Mouse (Mus musculus) forebrain, embryonic 11.5 days (tissue): ENCODE measurements around the gene Caap1. TPM values are rescaled to one million over a fixed set of nuclear protein-coding genes. Genes with fewer than 3 reads are reported as not detected.

Experiments
- ATAC-seq: fragments of 200-750 bp; cut with Nextera tagmentation; replicated peaks from 2 replicates; pipeline ENCODE4 v1.8.0; 2017; ENCODE audit warnings: moderate TSS enrichment; ENCODE audit not compliant: low FRiP score
- DNase-seq: peaks from one replicate; pipeline ENCODE4 v3.0.0-alpha.2; 2017; ENCODE audit warnings: low spot score
- H3K27ac ChIP-seq: fragments of 300-500 bp; sonication (generic); 2 replicates; pipeline ENCODE4 v1.5.1; 2014; ENCODE audit warnings: low read depth, low read length
- H3K27me3 ChIP-seq: fragments of 300-500 bp; sonication (generic); 2 replicates; pipeline ENCODE4 v1.6.1; 2014; ENCODE audit warnings: mild to moderate bottlenecking, low read length, mixed read lengths; ENCODE audit not compliant: control insufficient read depth, insufficient read depth
- H3K36me3 ChIP-seq: fragments of 300-500 bp; sonication (generic); 2 replicates; pipeline ENCODE4 v1.6.1; 2014; ENCODE audit warnings: mild to moderate bottlenecking, low read length, moderate library complexity, mixed read lengths; ENCODE audit not compliant: control insufficient read depth, insufficient read depth
- H3K4me1 ChIP-seq: fragments of 300-500 bp; sonication (generic); replicated peaks from 2 replicates; pipeline ENCODE4 v1.6.1; 2014; ENCODE audit warnings: low read length, mixed read lengths; ENCODE audit not compliant: control insufficient read depth, insufficient read depth
- H3K4me2 ChIP-seq: fragments of 300-500 bp; sonication (generic); 2 replicates; pipeline ENCODE4 v1.6.1; 2014; ENCODE audit warnings: low read depth, mild to moderate bottlenecking, low read length, moderate library complexity, mixed read lengths; ENCODE audit not compliant: severe bottlenecking
- H3K4me3 ChIP-seq: fragments of 300-500 bp; sonication (generic); 2 replicates; pipeline ENCODE4 v1.5.1; 2014; ENCODE audit warnings: low read depth, low read length
- H3K9ac ChIP-seq: fragments of 300-500 bp; sonication (generic); 2 replicates; pipeline ENCODE4 v1.6.1; 2014; ENCODE audit warnings: low read length
- H3K9me3 ChIP-seq: fragments of 300-500 bp; sonication (generic); 2 replicates; pipeline ENCODE4 v1.6.1; 2016; ENCODE audit warnings: low read length, mixed read lengths; ENCODE audit not compliant: control insufficient read depth
- WGBS: fragments of 180-500 bp; shearing (Covaris S2); extraction: QIAGEN DNeasy Blood & Tissue Kit; methylation state at CpG from one replicate; pipeline ENCODE4 v1.1.7; 2014; 5-methylcytosine and 5-hydroxymethylcytosine counted together
- polyA plus RNA-seq: library from polyadenylated mRNA; unstranded; fragments of >200 nt; fragmentation: Nextera tagmentation; extraction: Ambion mirVana; gene quantifications from 2 replicates; pipeline ENCODE4 v1.2.1, GENCODE M21; 2014

The Caap1 gene
- 27.2 and 31.4 TPM in 2 replicates for polyA plus RNA-seq

GRCm38 (mm10) chr4:94556265-94557054 lies at the start of gene Caap1, which contains the start of gene Gm10306:
Gene Caap1, minus strand, starts transcription at chr4:94556796.
Gene Gm10306, plus strand, starts transcription at chr4:94556546.
- H3K9ac ChIP-seq, result peak within 1 kb of the TSS; percentile 81
- peak within 1 kb of the TSS; percentile 57; the same call in 1 of the 2 replicates for H3K27ac ChIP-seq
- no peaks in the 10 kb centered on the region for H3K27me3 ChIP-seq
- H3K9me3 ChIP-seq, result no peaks in the 10 kb centered on the region
- H3K36me3 ChIP-seq, result no peaks in the 10 kb centered on the region
- peak; percentile 97 for DNase-seq
- peak within 1 kb of the TSS; percentile 91 for H3K4me3 ChIP-seq
- 2% methylated on average over 83 of the region's 83 CpGs for WGBS
- ATAC-seq, result peak; percentile 97
- H3K4me1 ChIP-seq, result no peaks in the 10 kb centered on the region; the same call in 1 of the 2 replicates
- H3K4me2 ChIP-seq, result peak within 1 kb of the TSS; percentile 76

GRCm38 (mm10) chr4:94605591-94605990 lies 49.0 kb upstream of the Caap1 start:
- ATAC-seq, result no peak
- Histone ChIP-seq H3K4me2 (no peak overlapping the region), H3K4me3 (no peak overlapping the region), H3K27ac (no peak overlapping the region), H3K9ac (no peak overlapping the region), H3K36me3 (no peaks in the 10 kb centered on the region), H3K27me3 (no peaks in the 10 kb centered on the region), H3K4me1 (0 out of 2 replicates have a peak, but pooled peaks cover 3% of the 10 kb centered on the region), H3K9me3 (no peaks in the 10 kb centered on the region)
- DNase-seq, result no peak
- WGBS, result 93% methylated on average over 2 of the region's 2 CpGs

GRCm38 (mm10) chr4:94604452-94605019 lies 47.9 kb upstream of the Caap1 start:
- no peak overlapping the region for H3K4me3 ChIP-seq
- no peak overlapping the region for H3K9ac ChIP-seq
- no peaks in the 10 kb centered on the region for H3K27me3 ChIP-seq
- H3K4me2 ChIP-seq, result no peak overlapping the region
- H3K4me1 ChIP-seq, result 0 out of 2 replicates have a peak, but pooled peaks cover 3% of the 10 kb centered on the region
- no peaks in the 10 kb centered on the region for H3K9me3 ChIP-seq
- DNase-seq (no peak), ATAC-seq (no peak)
- H3K27ac ChIP-seq, result no peak overlapping the region
- 91% methylated on average over 2 of the region's 2 CpGs for WGBS
- no peaks in the 10 kb centered on the region for H3K36me3 ChIP-seq

GRCm38 (mm10) chr4:94603031-94603629 lies 46.5 kb upstream of the Caap1 start, which contains the start of gene Plaa:
Gene Plaa, minus strand, starts transcription at chr4:94603244.
- no peaks in the 10 kb centered on the region for H3K36me3 ChIP-seq

GRCm38 (mm10) chr4:94602496-94603030 lies 46.0 kb upstream of the Caap1 start:
- H3K27ac ChIP-seq, result peak overlapping the region; percentile 68
- peak overlapping the region; percentile 85 for H3K4me3 ChIP-seq
- ATAC-seq (no peak), DNase-seq (no peak)
- WGBS, result under 1% methylated on average over 33 of the region's 33 CpGs
- no peaks in the 10 kb centered on the region for H3K36me3 ChIP-seq
- H3K27me3 ChIP-seq, result no peaks in the 10 kb centered on the region
- H3K9me3 ChIP-seq, result no peaks in the 10 kb centered on the region
- H3K4me1 ChIP-seq, result 0 out of 2 replicates have a peak, but pooled peaks cover 3% of the 10 kb centered on the region
- H3K9ac ChIP-seq, result peak overlapping the region; percentile 91
- H3K4me2 ChIP-seq, result peak overlapping the region; percentile 71

More at GRCm38 (mm10) chr4:94603031-94603629, 46.5 kb upstream of the Caap1 start, which contains the start of gene Plaa:
- Histone ChIP-seq H3K9me3 (no peaks in the 10 kb centered on the region), H3K4me1 (0 out of 2 replicates have a peak, but pooled peaks cover 3% of the 10 kb centered on the region), H3K9ac (peak within 1 kb of the TSS; percentile 91), H3K27me3 (no peaks in the 10 kb centered on the region), H3K4me2 (peak within 1 kb of the TSS; percentile 79), H3K4me3 (peak within 1 kb of the TSS; percentile 85), H3K27ac (peak within 1 kb of the TSS; percentile 68)
- ATAC-seq (peak; percentile 99), DNase-seq (peak; percentile 95)
- WGBS, result under 1% methylated on average over 60 of the region's 61 CpGs

- H3K4me2 ChIP-seq, result peak overlapping the region; percentile 71; the same call in 1 of the 2 replicates
- 0 out of 2 replicates have a peak, but pooled peaks cover 3% of the 10 kb centered on the region for H3K4me1 ChIP-seq
- H3K4me3 ChIP-seq, result 0 out of 2 replicates have a peak overlapping the region, but pooled peaks have one; percentile 85
- no peak for DNase-seq
- no peaks in the 10 kb centered on the region for H3K36me3 ChIP-seq
- H3K27me3 ChIP-seq, result no peaks in the 10 kb centered on the region
- ATAC-seq, result no peak
- no peak overlapping the region for H3K27ac ChIP-seq
- WGBS, result 89% methylated on average over 4 of the region's 4 CpGs
- no peak overlapping the region for H3K9ac ChIP-seq
- no peaks in the 10 kb centered on the region for H3K9me3 ChIP-seq
Observed at GRCm38 (mm10) chr4:94601395-94601794, 44.8 kb upstream of the Caap1 start.

- H3K4me2 ChIP-seq, result no peak overlapping the region
- no peak for DNase-seq
Observed at GRCm38 (mm10) chr4:94592709-94593108, 36.1 kb upstream of the Caap1 start.

GRCm38 (mm10) chr4:94591765-94592381 lies 35.3 kb upstream of the Caap1 start:
- DNase-seq, result no peak
- WGBS, result 79% methylated on average over 4 of the region's 4 CpGs
- Histone ChIP-seq H3K4me1 (no peaks in the 10 kb centered on the region), H3K9me3 (no peaks in the 10 kb centered on the region), H3K27ac (no peak overlapping the region), H3K36me3 (no peaks in the 10 kb centered on the region; the same call in 1 of the 2 replicates), H3K27me3 (no peaks in the 10 kb centered on the region), H3K4me2 (no peak overlapping the region), H3K4me3 (no peak overlapping the region), H3K9ac (no peak overlapping the region)
- no peak for ATAC-seq

More at GRCm38 (mm10) chr4:94592709-94593108, 36.1 kb upstream of the Caap1 start:
- Histone ChIP-seq H3K27me3 (no peaks in the 10 kb centered on the region), H3K4me3 (no peak overlapping the region), H3K4me1 (no peaks in the 10 kb centered on the region), H3K36me3 (no peaks in the 10 kb centered on the region), H3K27ac (no peak overlapping the region), H3K9ac (no peak overlapping the region), H3K9me3 (no peaks in the 10 kb centered on the region)
- no peak for ATAC-seq
